Mouse (Mus musculus) lung, postnatal 0 days (tissue): ENCODE results near the gene Mtg2.

Experiments
- CTCF ChIP-seq: IDR thresholded peaks from 2 replicates; pipeline ENCODE4 v1.5.1; 2016; ENCODE audit warnings: antibody characterized with exemption, mild to moderate bottlenecking
- EP300 ChIP-seq: IDR thresholded peaks from 2 replicates; pipeline ENCODE4 v1.6.1; 2016; ENCODE audit warnings: antibody characterized with exemption, mild to moderate bottlenecking, control low read depth

- no peak for TF ChIP-seq CTCF
- no peak for TF ChIP-seq EP300
These were observed 30.0 kb upstream of the Mtg2 start for GRCm38 (mm10) chr2:180040406-180040805.
